Mouse (Mus musculus) c-Kit-positive CD71-positive TER-119-positive erythroid progenitor cells, embryonic 14.5 days (primary cell): Measurements from ENCODE around the gene Sorcs2.
"Not testable (repeated sequence)": the region's sequence is repeated elsewhere in the genome, so short reads cannot be mapped to it uniquely, and the experiment has no call there.

Experiments used
- DNase-seq: peaks from one replicate; pipeline ENCODE4 v3.0.0-alpha.2; 2013; ENCODE audit warnings: low spot score

Gene Sorcs2

DNA sequence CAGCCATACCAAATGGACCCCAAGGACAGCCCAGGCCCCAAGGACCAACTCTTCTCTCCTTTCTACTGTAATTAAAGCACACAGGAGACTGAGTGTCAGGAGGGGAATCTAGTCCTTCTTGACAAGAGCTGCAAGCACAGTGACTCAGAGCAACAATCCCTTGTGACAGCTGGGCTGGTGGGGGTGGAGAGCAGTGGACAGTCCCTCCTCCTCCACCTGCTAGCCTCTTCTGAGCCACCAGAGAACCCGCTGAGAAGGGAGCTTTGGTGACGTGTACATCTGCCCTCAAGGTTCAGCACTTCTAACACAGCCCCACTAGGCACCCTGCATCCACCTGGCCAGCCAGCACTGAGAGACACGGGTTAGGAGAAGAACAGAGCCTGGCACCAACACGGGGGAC is 96.8 kb downstream of the Sorcs2 start:
- DNase-seq: no peak

DNA sequence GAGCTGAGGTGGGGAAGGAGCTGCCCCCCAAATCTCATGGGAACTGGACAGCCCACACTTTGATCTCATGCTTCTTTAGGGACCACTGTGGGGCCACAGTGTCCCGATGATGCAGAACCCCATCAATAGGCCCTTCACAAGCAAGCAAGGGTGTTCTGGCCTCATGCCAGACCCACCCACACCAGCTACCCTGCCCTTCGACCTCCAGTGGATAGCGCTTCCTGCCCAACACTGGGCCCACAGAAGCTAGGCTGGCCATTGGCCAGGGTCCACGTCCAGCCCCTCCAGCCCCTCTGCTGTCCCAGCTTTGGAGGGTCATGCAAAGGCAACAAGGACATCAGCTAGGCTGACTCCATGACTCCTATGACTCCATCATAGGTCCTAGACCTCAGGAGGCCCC is 99.9 kb downstream of the Sorcs2 start:
- no peak for DNase-seq

DNA sequence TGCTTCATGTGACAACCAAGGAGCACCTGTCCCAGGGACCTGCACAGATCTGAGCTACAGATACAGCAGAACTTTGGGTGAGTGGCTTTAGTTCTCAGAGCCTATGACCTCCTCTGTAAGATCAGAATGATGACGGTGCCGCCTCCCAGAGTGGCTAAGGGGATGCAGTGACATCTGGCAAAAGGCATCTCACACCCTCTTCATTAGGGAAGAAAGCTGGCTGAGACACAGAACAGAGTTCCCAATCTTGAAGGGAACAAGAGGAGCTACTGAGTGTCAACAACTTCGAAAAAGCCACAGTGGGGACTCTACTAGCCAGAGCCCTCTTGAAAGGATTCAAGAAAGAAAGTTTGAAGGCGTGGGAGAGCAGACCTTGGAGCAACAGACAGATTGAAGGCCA is 100.7 kb downstream of the Sorcs2 start:
- DNase-seq: no peak

DNA sequence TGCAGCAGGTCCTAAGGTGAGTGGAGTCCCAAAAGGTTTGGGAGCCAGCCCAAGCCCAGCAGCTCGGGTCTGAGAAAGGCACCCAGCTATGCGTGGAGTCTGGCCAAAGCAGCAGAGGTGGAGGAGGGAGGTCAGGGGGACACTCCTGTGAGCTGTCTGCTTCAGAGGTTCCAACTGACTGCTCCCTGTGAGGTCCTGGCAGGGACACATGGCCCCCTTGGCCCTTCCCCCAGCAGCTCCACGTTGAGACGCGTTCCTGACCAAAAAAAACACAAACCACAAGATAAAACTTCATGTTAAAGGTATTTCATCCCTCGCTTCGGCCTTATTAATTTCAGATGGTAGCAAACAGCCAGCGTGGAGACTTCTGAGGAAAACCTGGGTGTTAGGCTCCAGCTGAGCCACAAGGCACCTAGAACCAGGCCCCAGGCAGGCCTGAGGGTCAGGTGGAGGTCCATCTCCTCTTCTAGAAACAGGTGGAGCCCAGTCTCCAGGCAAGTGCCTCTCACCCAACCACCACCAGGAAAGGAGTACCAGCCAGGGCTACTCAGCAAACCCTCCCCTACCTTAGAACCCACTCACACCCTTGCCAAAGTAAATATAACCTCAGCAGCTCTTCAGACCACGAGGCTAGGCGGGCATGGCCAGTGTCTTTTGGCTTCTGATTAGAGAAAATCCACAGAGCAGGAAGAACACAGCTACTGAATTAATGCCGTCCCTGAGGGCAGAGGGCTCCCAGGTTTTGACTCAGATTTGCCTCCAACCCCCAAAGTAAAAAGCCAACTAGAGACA is 104.6 kb downstream of the Sorcs2 start:
- no peak for DNase-seq

DNA sequence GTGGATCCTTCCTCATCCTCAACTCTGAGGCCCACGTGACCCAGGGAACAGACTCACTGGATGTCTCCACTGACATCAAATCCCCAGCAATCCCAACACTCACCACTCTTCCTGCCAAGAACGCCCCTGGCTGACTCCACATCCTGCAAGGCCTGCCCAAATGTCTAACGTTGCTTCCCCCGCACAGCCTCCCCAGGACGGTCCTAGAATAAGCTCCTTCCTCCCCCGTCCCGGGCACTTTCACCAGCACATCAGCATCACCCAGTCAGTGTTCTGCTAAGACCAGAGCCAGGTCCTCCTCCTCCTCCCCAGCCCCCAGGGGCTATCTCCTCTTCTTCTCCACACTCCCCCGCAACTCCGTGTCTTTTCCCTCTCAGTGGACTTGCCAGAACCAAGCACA is 105.6 kb downstream of the Sorcs2 start:
- DNase-seq: no peak

DNA sequence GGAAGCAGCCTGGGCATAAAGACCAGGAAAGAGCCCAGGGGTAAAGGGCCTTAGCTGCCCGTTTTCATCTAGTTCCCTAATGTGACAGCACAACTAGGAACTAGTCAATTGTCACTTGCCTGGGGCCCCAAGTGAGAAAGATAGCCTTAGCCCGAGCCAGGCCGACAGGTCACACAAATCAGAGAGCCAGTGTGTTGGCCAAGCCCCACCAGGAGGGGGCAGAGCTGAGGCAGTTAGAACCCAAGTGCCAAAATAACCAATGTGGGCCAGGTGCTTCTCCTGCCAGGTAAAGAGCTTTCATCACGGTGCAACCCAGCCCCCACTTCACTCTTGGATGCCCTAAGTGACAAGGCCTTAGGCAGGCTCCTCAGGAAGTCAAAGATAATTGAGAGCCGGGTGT is 106.7 kb downstream of the Sorcs2 start:
- no peak for DNase-seq

DNA sequence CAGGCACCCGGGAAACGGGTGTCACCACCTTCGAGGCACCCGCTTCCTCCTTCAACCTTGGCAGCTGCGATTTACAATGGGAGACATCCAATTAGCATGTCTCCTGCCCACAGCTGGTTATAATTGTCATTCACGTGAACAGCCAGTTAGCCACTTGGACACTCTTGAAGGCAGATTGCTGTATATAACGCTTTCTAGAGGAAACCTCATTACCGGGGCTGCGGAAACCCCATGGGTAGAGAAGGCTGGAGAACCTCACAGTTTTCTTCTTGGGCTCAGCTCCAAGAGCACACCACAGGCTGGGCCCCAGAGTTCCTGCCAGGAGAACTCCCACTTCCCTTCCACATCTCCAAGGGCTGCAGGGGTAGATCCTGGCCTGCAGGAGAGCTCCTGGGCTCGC is 112.5 kb downstream of the Sorcs2 start:
- DNase-seq: no peak

DNA sequence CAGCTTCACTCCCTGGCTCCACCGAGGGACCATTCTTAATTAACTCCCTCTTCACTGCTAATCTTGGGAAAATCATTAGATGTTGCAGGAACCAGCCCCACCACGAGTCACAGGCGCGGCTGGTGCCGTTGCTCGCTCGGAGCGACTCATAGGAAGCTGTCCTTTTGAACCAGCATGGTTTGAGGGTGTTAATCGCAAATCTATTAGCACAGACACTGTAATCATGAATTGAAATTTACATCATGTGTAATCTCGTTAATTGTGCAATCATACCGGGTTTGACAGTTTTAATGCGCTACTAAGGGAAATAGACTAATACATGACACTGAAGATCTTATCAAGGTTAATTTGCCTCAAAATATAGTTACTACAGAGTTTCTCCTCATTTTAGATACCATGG is 118.0 kb downstream of the Sorcs2 start:
- DNase-seq: no peak

DNA sequence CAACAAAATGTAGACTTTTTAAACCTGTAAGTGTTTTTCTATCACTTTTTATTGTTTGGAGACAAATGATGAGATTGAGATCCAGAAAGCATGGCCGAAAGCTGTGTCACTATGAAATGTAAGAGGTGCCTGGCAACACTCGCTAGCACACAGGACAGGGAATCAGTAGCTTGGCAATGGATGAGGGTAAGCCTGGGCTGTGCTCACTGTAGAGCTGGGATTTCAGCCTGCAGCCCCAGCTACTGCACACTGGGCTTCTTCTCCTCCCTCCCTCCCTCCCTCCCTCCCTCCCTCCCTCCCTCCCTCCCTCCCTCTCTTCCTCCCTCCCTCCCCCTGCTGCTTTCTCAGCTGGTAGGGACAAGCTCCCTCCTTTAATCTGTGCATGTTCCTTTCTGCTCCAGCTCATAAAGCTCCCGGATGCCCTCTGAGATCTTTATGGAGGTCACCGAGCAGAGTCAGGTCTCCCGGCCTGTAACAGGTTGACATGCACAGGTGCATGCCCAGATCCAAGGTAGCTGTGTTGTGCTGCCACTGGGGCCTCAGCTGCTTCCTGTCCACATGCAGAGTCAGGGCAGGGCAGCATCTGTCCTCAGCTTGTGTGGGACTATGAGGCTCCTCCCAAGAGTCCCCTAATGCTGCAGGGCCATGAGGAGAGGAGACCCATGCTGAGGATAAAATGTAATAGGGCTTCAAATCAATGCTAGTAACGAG is 123.1 kb downstream of the Sorcs2 start:
- DNase-seq: no peak

DNA sequence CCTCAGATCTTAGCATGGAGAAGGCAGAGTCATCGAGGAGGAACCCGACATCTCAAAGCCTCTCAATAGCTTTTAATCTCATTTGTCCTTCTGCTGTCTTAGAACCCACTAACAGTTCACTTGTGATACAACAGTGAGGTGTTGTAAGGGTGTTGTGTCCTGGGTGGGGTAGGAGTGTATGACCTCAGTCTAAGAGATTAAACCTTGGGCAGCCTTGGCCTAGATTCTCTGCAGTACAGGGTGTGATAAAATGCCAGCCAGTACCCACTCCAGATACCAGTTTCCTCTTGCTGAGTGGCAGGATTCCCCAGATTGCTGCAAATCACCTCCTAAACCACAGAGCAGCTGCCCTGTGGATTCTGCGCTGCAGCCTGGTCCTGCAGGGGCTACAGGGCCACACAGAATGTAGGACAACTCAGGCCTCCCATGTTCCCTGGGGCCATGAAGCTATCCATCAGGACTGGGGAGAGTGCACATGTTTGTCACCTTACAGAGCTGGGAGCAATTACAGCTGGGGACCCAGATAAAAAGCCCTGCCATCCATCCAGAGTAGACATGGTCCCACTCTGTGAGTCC is 130.7 kb downstream of the Sorcs2 start:
- DNase-seq: no peak

DNA sequence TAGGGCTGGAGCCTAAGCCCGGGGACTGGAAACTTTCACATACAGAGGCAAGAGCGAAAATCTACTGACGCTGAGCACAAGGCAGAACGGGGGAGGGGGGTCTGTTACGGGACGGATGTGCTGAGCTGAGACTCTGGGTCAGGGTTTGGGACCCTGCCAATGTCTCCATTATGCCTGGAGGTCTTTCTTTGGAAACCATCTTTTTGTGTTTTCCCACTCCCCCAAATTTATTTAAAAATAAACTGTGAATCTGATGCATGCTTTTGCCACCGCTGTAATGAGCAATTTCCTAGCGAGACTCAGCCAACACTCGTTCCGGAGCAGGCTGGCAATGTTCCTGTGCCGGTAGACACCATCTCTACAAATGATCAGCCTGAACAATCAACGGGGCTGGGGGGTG is 137.1 kb downstream of the Sorcs2 start:
- DNase-seq: no peak

DNA sequence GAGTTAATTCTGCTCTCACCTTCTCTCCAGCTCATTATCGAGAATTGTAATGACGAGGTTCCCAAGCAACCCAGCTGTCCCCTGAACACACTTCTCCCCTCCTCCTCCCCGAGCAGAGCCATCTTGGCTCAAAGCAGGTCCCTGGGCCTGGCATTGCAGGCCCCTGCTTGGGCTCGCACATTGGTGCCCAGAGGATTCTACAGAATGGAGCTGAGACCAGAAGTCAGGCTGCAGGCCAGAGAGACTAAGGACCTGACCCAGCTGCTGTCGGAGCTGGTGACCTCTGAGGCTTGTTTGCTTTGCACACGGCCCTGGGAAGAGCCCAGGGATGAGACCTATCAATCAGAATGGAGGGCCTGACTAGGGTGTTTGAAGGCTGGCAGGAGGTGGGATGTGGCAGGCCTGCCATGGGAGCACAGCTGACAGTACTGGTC is 138.2 kb downstream of the Sorcs2 start:
- no peak for DNase-seq

DNA sequence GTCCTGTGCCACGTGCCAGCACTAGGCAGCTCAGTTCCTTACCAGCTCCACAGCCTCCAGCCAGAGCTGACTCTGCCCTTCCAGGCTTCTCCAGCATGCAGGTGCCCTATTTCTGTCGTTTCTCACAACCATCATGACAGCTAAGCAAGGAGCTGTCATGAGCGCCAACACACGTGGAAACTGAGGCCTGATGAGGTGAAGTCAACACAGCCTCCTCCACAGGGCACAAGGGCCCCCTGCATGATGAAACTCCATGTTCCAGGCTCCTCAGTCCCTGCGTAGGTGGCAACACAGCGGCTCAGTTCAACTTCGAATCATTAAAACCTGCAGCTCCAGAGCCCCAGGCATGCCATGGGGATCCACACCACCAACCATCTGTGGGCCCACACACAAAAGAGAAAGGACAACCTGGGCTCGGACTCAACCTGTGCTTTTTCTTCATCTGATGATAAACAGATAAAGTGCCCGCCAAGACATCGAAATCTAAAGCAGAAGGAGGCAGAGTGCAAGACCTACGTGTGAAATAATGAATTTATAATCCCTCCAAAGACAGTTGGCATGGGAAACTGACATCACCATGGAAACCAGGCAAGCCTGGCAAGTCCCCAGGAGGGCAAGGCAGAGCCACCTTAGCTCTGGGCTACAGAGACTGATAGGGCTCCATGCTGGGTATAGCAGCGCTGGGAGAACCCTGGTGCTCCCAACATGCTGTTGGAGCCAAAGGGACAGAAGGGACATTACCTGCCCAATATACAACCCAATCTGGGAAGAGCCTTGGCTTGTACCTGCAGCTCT is 139.4 kb downstream of the Sorcs2 start:
- no peak for DNase-seq

DNA sequence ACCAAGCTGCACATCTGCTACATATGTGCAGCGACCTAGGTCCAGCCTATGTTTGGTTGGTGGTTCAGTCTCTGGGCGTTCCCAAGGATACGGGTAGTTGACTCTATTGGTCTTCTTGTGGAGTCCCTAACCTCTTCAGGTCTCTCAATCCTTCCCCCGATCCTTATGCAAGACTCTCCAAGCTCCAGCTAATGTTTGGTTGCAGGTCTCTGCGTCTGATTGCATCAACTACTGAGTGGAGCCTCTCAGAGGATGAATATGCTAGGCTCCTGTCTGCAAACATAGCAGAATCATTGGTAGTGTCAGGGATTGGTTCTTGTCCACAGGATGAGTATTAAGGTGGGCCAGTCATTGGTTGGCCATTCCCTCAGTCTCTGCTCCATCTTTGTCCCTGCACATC is 140.9 kb downstream of the Sorcs2 start:
- no peak for DNase-seq

DNA sequence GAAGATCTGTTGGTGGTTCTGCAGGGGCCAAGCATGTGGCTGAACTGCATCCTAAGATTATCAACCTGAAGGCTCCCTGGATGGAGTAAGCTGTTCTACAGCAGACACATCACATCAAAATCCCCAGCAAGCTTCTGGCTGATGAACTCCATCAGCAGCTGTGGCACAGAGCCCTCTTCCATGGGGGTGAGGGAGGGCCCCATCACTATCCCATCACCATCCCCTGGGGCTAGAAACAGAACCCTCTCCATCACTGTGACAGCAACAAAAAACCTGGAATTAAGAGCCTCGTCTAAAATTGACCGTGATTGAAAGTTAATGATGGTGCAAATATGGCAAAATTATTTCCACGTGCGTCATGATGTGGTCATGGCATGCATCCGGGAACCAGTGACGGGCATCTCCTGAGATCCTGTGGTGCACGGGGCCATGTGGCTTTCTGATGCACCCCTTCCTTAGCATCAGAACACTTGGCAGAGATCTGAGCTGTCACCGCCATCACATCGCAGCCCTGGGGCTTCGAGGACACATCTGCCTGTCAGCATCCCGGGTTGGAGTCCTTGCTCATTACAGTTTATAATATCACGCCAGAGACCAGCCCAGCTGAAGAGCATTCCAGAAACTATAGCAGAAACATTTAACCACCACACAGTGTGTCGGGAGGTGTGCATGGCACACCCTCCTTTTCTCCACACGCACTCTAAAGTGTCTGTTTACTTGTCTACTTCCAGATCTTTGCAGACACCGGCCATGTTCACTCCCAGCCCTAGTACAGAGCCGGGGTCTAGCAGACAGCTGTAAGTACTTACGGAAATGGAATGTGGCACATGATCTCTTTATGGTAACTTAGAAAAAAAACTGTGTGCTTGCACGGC is 143.1 kb downstream of the Sorcs2 start:
- DNase-seq: no peak

DNA sequence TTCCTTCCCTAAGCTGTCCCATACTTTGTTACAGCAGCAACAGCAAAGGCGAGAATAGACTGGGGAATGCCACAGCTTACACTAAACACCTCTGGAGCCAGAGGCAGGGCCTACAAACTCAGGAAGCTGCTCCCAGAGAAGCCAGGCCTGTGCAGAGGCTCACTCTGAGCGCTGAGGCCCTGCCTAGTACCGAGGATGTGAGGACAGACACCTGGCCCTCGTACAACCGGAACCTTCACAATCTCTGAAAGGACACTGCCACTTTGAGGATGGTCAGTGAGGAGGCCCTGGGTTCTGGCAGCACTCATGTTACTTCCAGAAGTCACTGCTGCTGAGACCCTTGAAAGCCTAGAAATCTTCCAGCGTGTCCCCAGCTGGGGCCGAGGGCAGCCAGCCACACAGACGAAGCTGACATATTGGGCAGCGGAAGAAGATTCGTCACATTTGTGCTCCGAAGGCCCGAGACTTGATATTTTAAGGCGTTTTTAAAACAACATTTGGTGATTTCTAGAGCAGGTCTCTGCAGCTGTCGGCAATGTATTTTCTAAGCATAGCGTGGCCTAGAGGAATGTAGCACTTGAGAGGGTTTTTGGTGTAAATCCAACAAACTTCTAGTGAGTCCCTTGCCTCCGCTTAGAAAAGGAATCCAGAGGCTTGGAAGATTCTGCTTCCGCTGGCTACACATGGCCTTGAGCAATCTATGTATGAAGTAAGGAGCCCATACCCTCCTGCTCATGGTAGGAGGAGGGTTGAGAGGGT is 145.0 kb downstream of the Sorcs2 start:
- DNase-seq: no peak

DNA sequence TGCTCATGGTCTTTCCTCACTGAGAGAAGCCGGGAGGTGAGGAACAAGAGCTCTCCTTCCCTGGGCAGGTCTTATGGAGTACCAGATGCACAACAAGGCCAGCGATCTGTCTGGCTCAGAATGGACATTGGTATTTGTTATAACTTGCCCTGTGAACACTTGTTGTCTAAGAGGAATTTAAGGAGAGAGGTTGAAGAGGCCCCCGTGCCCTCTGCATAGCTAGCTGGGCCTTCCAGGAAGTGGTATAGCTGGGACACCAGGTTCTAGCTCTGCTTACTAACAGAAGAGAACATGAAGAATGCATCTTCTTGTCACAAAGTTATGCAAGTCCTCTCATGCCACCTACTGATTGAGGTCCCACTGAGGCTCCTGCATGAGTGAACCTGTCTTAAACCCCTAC is 149.9 kb downstream of the Sorcs2 start:
- DNase-seq: no peak

DNA sequence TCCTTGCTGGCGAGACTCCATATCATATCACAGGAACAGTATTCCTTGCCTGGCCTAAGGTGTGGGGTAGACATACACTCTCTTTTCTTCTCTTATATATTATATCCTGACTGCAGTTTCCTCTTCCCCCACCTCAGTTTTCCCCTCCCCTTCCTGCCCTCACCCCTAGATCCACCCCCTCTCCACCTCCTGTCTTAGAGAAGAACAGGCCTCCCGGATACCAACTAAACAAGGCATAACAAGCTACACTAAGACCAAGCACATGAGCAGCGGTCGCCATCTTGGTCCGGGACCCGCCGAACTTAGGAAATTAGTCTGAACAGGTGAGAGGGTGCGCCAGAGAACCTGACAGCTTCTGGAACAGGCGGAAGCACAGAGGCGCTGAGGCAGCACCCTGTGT is 160.4 kb downstream of the Sorcs2 start:
- DNase-seq: not testable (repeated sequence)

DNA sequence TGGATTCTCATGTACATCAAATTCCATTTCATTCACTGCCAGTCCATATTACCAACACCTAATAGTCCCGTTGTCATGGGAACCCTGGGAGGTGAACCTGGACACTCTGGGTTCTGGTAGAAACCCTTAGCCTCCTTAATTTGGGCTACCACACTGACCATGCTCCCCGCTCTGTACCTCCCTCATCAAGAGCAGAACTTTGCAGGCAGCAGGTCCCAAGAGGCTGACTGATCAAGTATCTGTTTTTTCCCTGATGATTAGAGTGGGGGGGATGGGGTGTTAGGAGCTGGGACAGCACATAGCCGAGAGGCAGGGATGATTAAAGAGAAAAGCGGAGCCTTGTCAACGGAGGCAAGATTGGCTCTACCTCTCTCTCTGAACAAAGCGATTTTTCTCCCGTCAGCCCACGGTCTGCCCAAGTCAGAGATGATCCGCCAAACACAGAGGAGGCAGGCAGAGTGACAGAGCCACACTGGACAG is 167.6 kb downstream of the Sorcs2 start:
- DNase-seq: no peak
